Mouse (Mus musculus): ENCODE data around the gene Msrb1. TPM values are rescaled to one million over a fixed set of nuclear protein-coding genes. Genes with fewer than 3 reads are reported as not detected.
A peak's percentile ranks its signal among the peaks of the same experiment; 100 is the strongest.

Msrb1 gene
- polyA plus RNA-seq (2015; fragmentation: Nextera tagmentation; extraction: Ambion mirVana) = 36.1 and 39.4 TPM in 2 replicates

DNA sequence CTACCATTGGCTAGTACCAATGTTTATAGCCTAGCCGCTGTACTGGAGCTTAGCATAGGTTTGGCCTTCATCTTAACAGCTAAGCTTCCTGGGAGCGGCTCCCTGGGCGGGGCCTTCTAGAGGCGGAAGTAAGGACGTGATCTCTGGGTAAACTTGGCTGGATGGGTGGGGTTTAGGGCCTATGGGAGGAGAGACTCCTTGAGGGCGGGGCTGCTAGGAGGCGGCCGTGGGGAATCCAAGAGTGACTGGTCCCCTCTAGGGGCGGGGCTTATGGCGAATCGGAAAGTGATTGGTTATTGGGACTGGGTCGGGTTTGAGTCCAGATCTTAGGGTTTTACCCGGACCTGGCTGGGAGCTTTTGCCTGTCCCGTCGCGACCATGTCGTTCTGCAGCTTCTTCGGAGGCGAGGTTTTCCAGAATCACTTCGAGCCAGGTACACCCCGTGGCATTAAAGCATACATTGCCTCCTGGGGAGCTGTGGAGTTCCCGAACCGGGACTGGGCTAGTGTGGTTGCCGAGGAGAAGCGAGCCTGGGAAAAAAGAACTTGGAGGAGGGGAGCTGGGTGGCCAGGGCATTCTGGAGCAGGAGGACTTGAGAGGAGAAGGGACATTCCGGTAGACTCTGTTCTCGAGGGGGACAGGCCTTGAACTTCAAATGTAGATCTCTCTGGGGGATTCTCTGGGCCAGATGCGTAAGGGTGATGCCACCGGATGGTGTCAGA is at the start of gene Msrb1:
Gene Msrb1 (plus strand): TSS at position 313 of the 722 bp plus-strand sequence.
- Histone ChIP-seq H3K4me1 (replicated peaks; ENCODE audit: control insufficient read depth, insufficient read depth, low read length) (peaks cover 11% of the 10 kb centered on the region), H3K27ac (ENCODE audit: low read length) (peak within 1 kb of the TSS; percentile 62; the same call in 1 of the 2 replicates), H3K4me3 (ENCODE audit: low read length) (peak within 1 kb of the TSS; percentile 67), H3K4me2 (ENCODE audit: low read depth, low read length) (peak within 1 kb of the TSS; percentile 76), H3K36me3 (ENCODE audit: control insufficient read depth, insufficient read depth, low read length) (peaks cover 4% of the 10 kb centered on the region), H3K9me3 (ENCODE audit: control insufficient read depth, low read length) (no peaks in the 10 kb centered on the region), H3K27me3 (ENCODE audit: control insufficient read depth, insufficient read depth, low read depth, low read length) (no peaks in the 10 kb centered on the region), H3K9ac (ENCODE audit: low read length) (peak within 1 kb of the TSS; percentile 74)
- WGBS = 1% methylated on average over 29 of the region's 29 CpGs
- peak; percentile 99 for ATAC-seq (ENCODE audit: low read depth)

DNA sequence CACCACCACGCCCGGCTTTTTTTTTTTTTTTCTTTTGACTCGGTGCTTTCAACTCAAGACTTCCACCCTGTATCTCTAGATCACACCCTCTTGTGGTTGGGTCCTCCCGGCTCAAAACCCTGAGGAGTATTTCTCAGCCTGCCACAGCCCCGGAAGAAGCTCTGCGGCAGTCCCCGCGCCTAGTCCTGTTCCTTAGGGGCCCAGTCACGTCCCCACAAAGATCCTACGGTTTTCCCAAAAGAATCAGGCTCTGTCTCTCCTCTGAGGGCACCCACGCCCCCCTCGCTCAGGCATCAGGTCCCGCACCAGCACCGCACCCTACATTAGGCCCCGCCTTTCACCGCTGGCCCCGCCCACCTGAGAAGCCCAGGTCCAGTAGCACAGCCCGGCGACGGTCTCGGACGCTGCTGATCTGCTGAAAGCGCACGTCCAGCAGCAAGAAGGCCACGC is 49.3 kb upstream of the Msrb1 start:
- H3K27me3 ChIP-seq (ENCODE audit: control insufficient read depth, insufficient read depth, low read depth, low read length) = peaks cover 36% of the 10 kb centered on the region
- H3K9me3 ChIP-seq (ENCODE audit: control insufficient read depth, low read length) = no peaks in the 10 kb centered on the region
- H3K4me2 ChIP-seq (ENCODE audit: low read depth, low read length) = peak overlapping the region; percentile 70
- H3K36me3 ChIP-seq (ENCODE audit: control insufficient read depth, insufficient read depth, low read length) = no peaks in the 10 kb centered on the region; the same call in 1 of the 2 replicates
- H3K4me1 ChIP-seq (replicated peaks; ENCODE audit: control insufficient read depth, insufficient read depth, low read length) = peaks cover 8% of the 10 kb centered on the region
- peak overlapping the region; percentile 60 for H3K9ac ChIP-seq (ENCODE audit: low read length)
- WGBS = 2% methylated on average over 25 of the region's 25 CpGs
- H3K4me3 ChIP-seq (ENCODE audit: low read length) = peak overlapping the region; percentile 48
- H3K27ac ChIP-seq (ENCODE audit: low read length) = no peak overlapping the region
- ATAC-seq (ENCODE audit: low read depth) = peak; percentile 76

DNA sequence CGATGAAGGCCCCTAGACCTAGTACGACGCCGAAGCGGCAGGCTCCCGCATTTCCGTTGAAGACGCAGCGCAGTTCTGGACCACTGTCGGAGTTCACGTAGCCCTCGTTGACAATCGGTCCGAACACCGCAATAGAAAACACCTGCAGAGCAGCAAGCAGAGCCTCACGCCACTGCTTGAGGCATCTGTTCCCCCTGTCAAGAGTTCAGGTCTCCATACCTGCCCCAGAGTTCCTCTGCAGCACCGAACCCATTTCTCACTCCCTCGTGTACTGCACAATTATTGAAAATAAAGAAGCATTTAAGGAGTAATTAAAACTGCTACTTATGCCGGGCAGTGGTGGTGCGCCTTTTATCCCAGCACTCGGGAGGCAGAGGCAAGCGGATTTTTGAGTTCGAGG is 48.8 kb upstream of the Msrb1 start:
- Histone ChIP-seq H3K27me3 (ENCODE audit: control insufficient read depth, insufficient read depth, low read depth, low read length) (peaks cover 36% of the 10 kb centered on the region), H3K4me3 (ENCODE audit: low read length) (peak overlapping the region; percentile 48), H3K9ac (ENCODE audit: low read length) (peak overlapping the region; percentile 60), H3K9me3 (ENCODE audit: control insufficient read depth, low read length) (no peaks in the 10 kb centered on the region), H3K4me2 (ENCODE audit: low read depth, low read length) (peak overlapping the region; percentile 70), H3K4me1 (replicated peaks; ENCODE audit: control insufficient read depth, insufficient read depth, low read length) (peaks cover 8% of the 10 kb centered on the region), H3K27ac (ENCODE audit: low read length) (no peak overlapping the region), H3K36me3 (ENCODE audit: control insufficient read depth, insufficient read depth, low read length) (peaks cover 3% of the 10 kb centered on the region; the same call in 1 of the 2 replicates)
- WGBS = 17% methylated on average over 23 of the region's 23 CpGs
- ATAC-seq (ENCODE audit: low read depth) = no peak

DNA sequence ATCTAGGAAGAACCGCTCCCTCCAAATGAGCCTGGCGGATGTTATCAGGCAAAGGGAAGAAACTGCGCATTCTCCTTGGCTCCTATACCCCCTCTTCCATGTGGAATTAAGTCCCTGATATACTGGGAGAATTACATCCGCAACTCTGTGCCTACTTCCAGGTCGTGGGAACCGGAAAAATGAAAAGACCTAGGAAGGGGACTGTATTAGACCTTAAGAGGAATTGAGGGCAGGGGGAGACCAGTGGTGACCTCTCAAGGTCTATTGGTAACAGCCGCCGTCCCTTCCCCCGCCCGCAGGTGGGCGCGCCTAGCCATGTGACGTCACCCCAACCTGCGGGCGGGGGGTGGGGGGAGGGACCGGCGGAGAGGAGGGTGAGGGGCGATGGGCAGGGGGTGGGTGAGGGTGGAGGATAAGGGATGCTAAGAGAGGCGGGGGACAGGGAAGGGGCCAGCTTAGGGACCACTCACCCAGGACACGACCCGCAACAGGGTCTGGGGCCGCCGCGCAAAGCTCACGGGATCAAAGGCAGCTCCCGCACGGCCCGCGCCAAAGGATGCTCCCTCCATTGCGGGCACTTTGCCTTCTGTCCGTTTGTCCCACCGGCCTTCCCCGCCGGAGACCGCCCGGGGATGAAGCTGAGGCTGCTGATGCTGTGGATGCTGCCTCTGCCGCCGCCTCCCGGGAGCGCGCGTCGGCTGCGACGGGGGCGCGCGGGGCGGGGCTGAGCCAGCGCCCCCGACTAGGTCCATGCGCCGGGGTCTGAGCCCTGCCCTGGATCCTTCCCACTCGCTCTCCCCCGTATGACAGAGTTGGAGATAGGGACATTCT is 47.0 kb upstream of the Msrb1 start, which contains the start of gene Syngr3:
Gene Syngr3 (minus strand): TSS at position 705 of the 831 bp plus-strand sequence.
- H3K36me3 ChIP-seq (ENCODE audit: control insufficient read depth, insufficient read depth, low read length) = peaks cover 6% of the 10 kb centered on the region; the same call in 1 of the 2 replicates
- peak within 1 kb of the TSS; percentile 66 for H3K4me2 ChIP-seq (ENCODE audit: low read depth, low read length)
- peak; percentile 20; the same call in 1 of the 2 replicates for ATAC-seq (ENCODE audit: low read depth)
- no peak within 1 kb of the TSS for H3K27ac ChIP-seq (ENCODE audit: low read length)
- peaks cover 36% of the 10 kb centered on the region for H3K27me3 ChIP-seq (ENCODE audit: control insufficient read depth, insufficient read depth, low read depth, low read length)
- under 1% methylated on average over 43 of the region's 55 CpGs for WGBS
- no peaks in the 10 kb centered on the region for H3K9me3 ChIP-seq (ENCODE audit: control insufficient read depth, low read length)
- H3K9ac ChIP-seq (ENCODE audit: low read length) = peak within 1 kb of the TSS; percentile 48
- peak within 1 kb of the TSS; percentile 46 for H3K4me3 ChIP-seq (ENCODE audit: low read length)
- peaks cover 8% of the 10 kb centered on the region for H3K4me1 ChIP-seq (replicated peaks; ENCODE audit: control insufficient read depth, insufficient read depth, low read length)

DNA sequence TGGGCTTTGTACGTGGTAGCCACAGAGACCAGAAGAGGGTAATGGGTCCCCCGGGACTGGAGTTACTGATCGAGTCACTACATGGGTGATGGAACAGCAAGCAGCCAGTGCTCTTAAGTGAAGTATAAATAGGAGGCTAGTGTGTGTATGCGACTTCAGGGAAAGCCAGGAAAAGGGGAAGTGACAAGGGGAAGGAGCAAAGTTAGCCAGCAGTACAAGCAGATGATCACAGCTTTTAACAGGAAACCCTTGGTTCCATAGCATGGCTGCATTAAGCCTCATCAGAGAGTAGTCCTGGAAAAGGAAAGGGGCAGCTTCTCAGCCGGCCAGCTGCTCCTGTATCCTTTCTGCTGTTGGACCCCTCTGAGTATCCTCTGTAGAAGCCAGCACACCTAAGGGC is 44.1 kb upstream of the Msrb1 start:
- Histone ChIP-seq H3K4me3 (ENCODE audit: low read length) (no peak overlapping the region), H3K36me3 (ENCODE audit: control insufficient read depth, insufficient read depth, low read length) (peaks cover 6% of the 10 kb centered on the region; the same call in 1 of the 2 replicates), H3K4me2 (ENCODE audit: low read depth, low read length) (no peak overlapping the region), H3K4me1 (replicated peaks; ENCODE audit: control insufficient read depth, insufficient read depth, low read length) (peaks cover 21% of the 10 kb centered on the region), H3K9me3 (ENCODE audit: control insufficient read depth, low read length) (no peaks in the 10 kb centered on the region), H3K9ac (ENCODE audit: low read length) (no peak overlapping the region), H3K27me3 (ENCODE audit: control insufficient read depth, insufficient read depth, low read depth, low read length) (peaks cover 33% of the 10 kb centered on the region), H3K27ac (ENCODE audit: low read length) (no peak overlapping the region)
- no peak for ATAC-seq (ENCODE audit: low read depth)
- WGBS = 84% methylated on average over 5 of the region's 5 CpGs

DNA sequence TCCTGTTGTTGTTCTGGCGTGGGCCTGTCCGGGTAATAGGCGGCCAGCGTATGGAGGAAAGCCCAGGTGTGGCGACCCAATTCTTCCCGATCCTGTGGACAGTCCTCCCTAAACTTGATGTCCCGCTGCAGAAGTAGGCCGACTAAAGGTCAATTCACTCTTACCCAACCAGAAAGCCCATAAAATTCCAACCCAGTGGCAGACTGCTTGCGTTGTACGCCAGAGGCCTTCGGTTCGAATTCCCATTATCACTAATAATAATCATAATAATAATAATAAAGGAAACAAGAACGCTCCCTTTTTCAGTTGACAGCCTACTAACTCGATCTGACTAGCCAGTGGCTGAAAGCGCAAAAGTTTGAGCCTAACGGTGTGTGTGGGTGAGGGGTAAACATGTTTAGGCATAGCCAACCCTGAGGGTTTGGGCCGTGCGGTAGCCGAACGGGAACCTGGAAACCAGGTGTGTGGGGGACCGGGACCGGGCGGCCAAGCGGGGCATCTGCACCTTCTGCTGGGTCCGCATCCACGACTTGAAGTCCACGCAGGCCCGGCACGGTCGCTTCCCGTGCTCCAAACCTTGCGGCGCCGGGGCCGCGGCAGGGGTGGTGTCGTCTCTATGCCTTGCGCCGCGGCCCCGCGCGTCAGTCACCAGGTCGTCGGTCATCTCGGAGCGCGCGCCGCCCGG is 41.0 kb upstream of the Msrb1 start:
- ATAC-seq (ENCODE audit: low read depth) = no peak; the same call in 1 of the 2 replicates
- peak overlapping the region; percentile 88 for H3K4me2 ChIP-seq (ENCODE audit: low read depth, low read length)
- H3K9me3 ChIP-seq (ENCODE audit: control insufficient read depth, low read length) = no peaks in the 10 kb centered on the region
- 6% methylated on average over 47 of the region's 51 CpGs for WGBS
- peaks cover 22% of the 10 kb centered on the region for H3K4me1 ChIP-seq (replicated peaks; ENCODE audit: control insufficient read depth, insufficient read depth, low read length)
- H3K27me3 ChIP-seq (ENCODE audit: control insufficient read depth, insufficient read depth, low read depth, low read length) = peaks cover 3% of the 10 kb centered on the region
- H3K27ac ChIP-seq (ENCODE audit: low read length) = peak overlapping the region; percentile 89
- H3K9ac ChIP-seq (ENCODE audit: low read length) = peak overlapping the region; percentile 92
- H3K36me3 ChIP-seq (ENCODE audit: control insufficient read depth, insufficient read depth, low read length) = peaks cover 9% of the 10 kb centered on the region; the same call in 1 of the 2 replicates
- H3K4me3 ChIP-seq (ENCODE audit: low read length) = peak overlapping the region; percentile 89

DNA sequence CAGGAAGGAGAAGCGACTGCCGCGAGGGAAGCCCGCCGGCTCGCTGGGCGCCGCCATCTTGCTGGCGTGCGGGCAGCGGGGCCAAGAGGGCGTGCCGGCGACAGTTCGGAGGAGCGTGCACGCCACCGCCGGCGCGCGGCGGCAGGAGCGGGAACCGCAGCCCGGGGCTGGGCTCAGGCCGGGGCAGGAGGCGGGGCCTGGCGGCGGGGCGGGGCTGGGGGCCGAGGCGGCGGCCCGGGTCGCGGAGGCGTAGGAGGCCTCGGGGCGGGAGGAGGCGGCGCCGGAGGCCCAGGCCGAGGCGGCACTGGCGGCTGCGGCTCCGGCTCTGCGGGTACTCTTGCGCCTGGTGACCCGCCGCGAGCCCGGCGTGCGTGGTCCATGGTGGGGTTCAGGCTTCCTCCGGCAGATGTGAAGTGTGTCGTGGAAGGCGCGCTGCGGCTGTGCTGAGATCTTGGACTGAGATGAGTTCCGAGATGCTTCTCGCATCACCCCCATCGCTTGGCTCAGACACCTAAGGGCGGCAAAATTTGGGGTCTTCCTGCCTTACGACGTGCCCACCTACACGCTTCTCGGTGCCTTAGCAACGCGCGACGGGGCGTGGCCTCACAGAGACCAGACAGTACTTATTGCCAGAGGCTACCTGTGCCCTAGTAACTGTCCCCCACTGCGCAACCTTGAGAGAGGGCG is 40.3 kb upstream of the Msrb1 start, which contains the start of the genes Gfer and Noxo1:
Gene Gfer (minus strand): TSS at position 146 of the 687 bp plus-strand sequence.
Gene Noxo1 (plus strand): TSS at position 224 of the 687 bp plus-strand sequence.
- peak; percentile 95 for ATAC-seq (ENCODE audit: low read depth)
- Histone ChIP-seq H3K4me2 (ENCODE audit: low read depth, low read length) (peak within 1 kb of the TSS; percentile 88), H3K4me3 (ENCODE audit: low read length) (peak within 1 kb of the TSS; percentile 89), H3K36me3 (ENCODE audit: control insufficient read depth, insufficient read depth, low read length) (peaks cover 14% of the 10 kb centered on the region), H3K27ac (ENCODE audit: low read length) (peak within 1 kb of the TSS; percentile 89), H3K4me1 (replicated peaks; ENCODE audit: control insufficient read depth, insufficient read depth, low read length) (peaks cover 22% of the 10 kb centered on the region), H3K9ac (ENCODE audit: low read length) (peak within 1 kb of the TSS; percentile 92), H3K27me3 (ENCODE audit: control insufficient read depth, insufficient read depth, low read depth, low read length) (no peaks in the 10 kb centered on the region), H3K9me3 (ENCODE audit: control insufficient read depth, low read length) (no peaks in the 10 kb centered on the region)
- WGBS = under 1% methylated on average over 51 of the region's 76 CpGs

DNA sequence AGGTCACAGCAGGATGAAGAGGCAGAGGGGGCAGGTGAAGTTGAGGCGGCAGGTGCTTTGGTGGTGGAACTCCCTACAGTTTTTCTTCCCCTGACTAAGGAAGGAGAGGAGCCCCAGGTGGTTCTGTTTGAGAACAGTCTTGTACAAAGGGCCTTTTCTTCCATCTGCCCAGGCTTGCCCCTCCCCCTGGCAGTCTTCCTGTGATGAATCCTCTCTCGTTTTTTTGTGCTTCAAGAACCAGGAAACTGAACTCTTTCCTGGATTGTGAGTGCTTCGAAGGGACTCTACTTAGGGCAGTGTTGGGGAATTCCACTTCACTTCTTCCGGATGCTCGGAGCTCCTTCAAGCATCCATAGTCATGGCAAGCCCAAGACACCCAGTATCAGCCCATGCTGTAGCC is 38.5 kb upstream of the Msrb1 start:
- 16% methylated on average over 5 of the region's 5 CpGs for WGBS
- peak overlapping the region; percentile 33; the same call in 1 of the 2 replicates for H3K4me2 ChIP-seq (ENCODE audit: low read depth, low read length)
- no peak overlapping the region for H3K9ac ChIP-seq (ENCODE audit: low read length)

More for the DNA sequence above, 38.5 kb upstream of the Msrb1 start:
- Histone ChIP-seq H3K4me3 (ENCODE audit: low read length) (no peak overlapping the region), H3K27ac (ENCODE audit: low read length) (peak overlapping the region; percentile 47), H3K36me3 (ENCODE audit: control insufficient read depth, insufficient read depth, low read length) (peaks cover 20% of the 10 kb centered on the region), H3K9me3 (ENCODE audit: control insufficient read depth, low read length) (no peaks in the 10 kb centered on the region), H3K4me1 (replicated peaks; ENCODE audit: control insufficient read depth, insufficient read depth, low read length) (peaks cover 22% of the 10 kb centered on the region), H3K27me3 (ENCODE audit: control insufficient read depth, insufficient read depth, low read depth, low read length) (no peaks in the 10 kb centered on the region)
- ATAC-seq (ENCODE audit: low read depth) = no peak

Data from lung, embryonic 16.5 days (tissue).